Mouse (Mus musculus): ENCODE data around the gene Psmd14. TPM values are rescaled to one million over a fixed set of nuclear protein-coding genes. Genes with fewer than 3 reads are reported as not detected.

The Psmd14 gene
- polyA plus RNA-seq, 1 experiment from 2014 or later, result 188 TPM

GRCm38 (mm10) chr2:61750702-61751101 lies 39.2 kb downstream of the Psmd14 start:
- H3K4me2 ChIP-seq (replicated peaks; ENCODE audit: low read depth, low read length), result no peak overlapping the region
- no peaks in the 10 kb centered on the region for H3K4me1 ChIP-seq (ENCODE audit: control insufficient read depth, insufficient read depth, low read length)
- no peaks in the 10 kb centered on the region for H3K9me3 ChIP-seq (ENCODE audit: control insufficient read depth, low read depth, low read length)
- H3K27me3 ChIP-seq (ENCODE audit: control insufficient read depth, insufficient read depth, low read length), result no peaks in the 10 kb centered on the region
- H3K4me3 ChIP-seq (ENCODE audit: low read depth, low read length), result no peak overlapping the region
- WGBS, result 87% methylated on average over 1 of the region's 1 CpGs
- H3K36me3 ChIP-seq (ENCODE audit: control insufficient read depth, insufficient read depth, low read length), result no peaks in the 10 kb centered on the region
- no peak for ATAC-seq (ENCODE audit: insufficient number of reproducible peaks, insufficient read depth, low FRiP score, low read depth)
- no peak overlapping the region for H3K9ac ChIP-seq (replicated peaks; ENCODE audit: low read depth, low read length)
- H3K27ac ChIP-seq (ENCODE audit: low read length), result no peak overlapping the region

- WGBS, result 52% methylated on average over 2 of the region's 2 CpGs
- no peaks in the 10 kb centered on the region for H3K27me3 ChIP-seq (ENCODE audit: control insufficient read depth, insufficient read depth, low read length)
- H3K27ac ChIP-seq (ENCODE audit: low read length), result no peak overlapping the region
These were observed 39.8 kb downstream of the Psmd14 start for GRCm38 (mm10) chr2:61751286-61751685.

GRCm38 (mm10) chr2:61752362-61752761 lies 40.9 kb downstream of the Psmd14 start:
- no peak for ATAC-seq (ENCODE audit: insufficient number of reproducible peaks, insufficient read depth, low FRiP score, low read depth)
- H3K27ac ChIP-seq (ENCODE audit: low read length), result no peak overlapping the region
- H3K4me2 ChIP-seq (replicated peaks; ENCODE audit: low read depth, low read length), result no peak overlapping the region
- no peaks in the 10 kb centered on the region for H3K9me3 ChIP-seq (ENCODE audit: control insufficient read depth, low read depth, low read length)
- H3K4me3 ChIP-seq (ENCODE audit: low read depth, low read length), result no peak overlapping the region
- H3K9ac ChIP-seq (replicated peaks; ENCODE audit: low read depth, low read length), result no peak overlapping the region
- no peaks in the 10 kb centered on the region for H3K27me3 ChIP-seq (ENCODE audit: control insufficient read depth, insufficient read depth, low read length)
- no peaks in the 10 kb centered on the region for H3K4me1 ChIP-seq (ENCODE audit: control insufficient read depth, insufficient read depth, low read length)
- no peaks in the 10 kb centered on the region for H3K36me3 ChIP-seq (ENCODE audit: control insufficient read depth, insufficient read depth, low read length)

More at GRCm38 (mm10) chr2:61751286-61751685, 39.8 kb downstream of the Psmd14 start:
- no peaks in the 10 kb centered on the region for H3K36me3 ChIP-seq (ENCODE audit: control insufficient read depth, insufficient read depth, low read length)
- no peak overlapping the region for H3K4me3 ChIP-seq (ENCODE audit: low read depth, low read length)
- H3K4me1 ChIP-seq (ENCODE audit: control insufficient read depth, insufficient read depth, low read length), result no peaks in the 10 kb centered on the region
- no peaks in the 10 kb centered on the region for H3K9me3 ChIP-seq (ENCODE audit: control insufficient read depth, low read depth, low read length)
- no peak overlapping the region for H3K9ac ChIP-seq (replicated peaks; ENCODE audit: low read depth, low read length)
- no peak for ATAC-seq (ENCODE audit: insufficient number of reproducible peaks, insufficient read depth, low FRiP score, low read depth)
- H3K4me2 ChIP-seq (replicated peaks; ENCODE audit: low read depth, low read length), result no peak overlapping the region

- H3K4me1 ChIP-seq (ENCODE audit: control insufficient read depth, insufficient read depth, low read length), result no peaks in the 10 kb centered on the region
- H3K9ac ChIP-seq (replicated peaks; ENCODE audit: low read depth, low read length), result no peak overlapping the region
- H3K27ac ChIP-seq (ENCODE audit: low read length), result no peak overlapping the region
- ATAC-seq (ENCODE audit: insufficient number of reproducible peaks, insufficient read depth, low FRiP score, low read depth), result no peak
- no peaks in the 10 kb centered on the region for H3K9me3 ChIP-seq (ENCODE audit: control insufficient read depth, low read depth, low read length)
- no peaks in the 10 kb centered on the region for H3K27me3 ChIP-seq (ENCODE audit: control insufficient read depth, insufficient read depth, low read length)
- no peak overlapping the region for H3K4me2 ChIP-seq (replicated peaks; ENCODE audit: low read depth, low read length)
- no peaks in the 10 kb centered on the region for H3K36me3 ChIP-seq (ENCODE audit: control insufficient read depth, insufficient read depth, low read length)
- H3K4me3 ChIP-seq (ENCODE audit: low read depth, low read length), result no peak overlapping the region
These were observed 43.5 kb downstream of the Psmd14 start for GRCm38 (mm10) chr2:61754989-61755388.

- Histone ChIP-seq H3K9me3 (ENCODE audit: control insufficient read depth, low read depth, low read length) (no peaks in the 10 kb centered on the region), H3K4me2 (replicated peaks; ENCODE audit: low read depth, low read length) (no peak overlapping the region), H3K4me3 (ENCODE audit: low read depth, low read length) (no peak overlapping the region), H3K27ac (ENCODE audit: low read length) (no peak overlapping the region), H3K9ac (replicated peaks; ENCODE audit: low read depth, low read length) (no peak overlapping the region), H3K4me1 (ENCODE audit: control insufficient read depth, insufficient read depth, low read length) (no peaks in the 10 kb centered on the region), H3K36me3 (ENCODE audit: control insufficient read depth, insufficient read depth, low read length) (no peaks in the 10 kb centered on the region), H3K27me3 (ENCODE audit: control insufficient read depth, insufficient read depth, low read length) (no peaks in the 10 kb centered on the region)
- 77% methylated on average over 5 of the region's 5 CpGs for WGBS
- no peak for ATAC-seq (ENCODE audit: insufficient number of reproducible peaks, insufficient read depth, low FRiP score, low read depth)
These were observed 47.9 kb downstream of the Psmd14 start for GRCm38 (mm10) chr2:61759234-61759855.

GRCm38 (mm10) chr2:61760044-61760443 lies 48.5 kb downstream of the Psmd14 start:
- 79% methylated on average over 3 of the region's 3 CpGs for WGBS
- no peaks in the 10 kb centered on the region for H3K27me3 ChIP-seq (ENCODE audit: control insufficient read depth, insufficient read depth, low read length)
- H3K9me3 ChIP-seq (ENCODE audit: control insufficient read depth, low read depth, low read length), result no peaks in the 10 kb centered on the region
- H3K4me2 ChIP-seq (replicated peaks; ENCODE audit: low read depth, low read length), result no peak overlapping the region
- no peak overlapping the region for H3K4me3 ChIP-seq (ENCODE audit: low read depth, low read length)
- H3K9ac ChIP-seq (replicated peaks; ENCODE audit: low read depth, low read length), result no peak overlapping the region
- H3K4me1 ChIP-seq (ENCODE audit: control insufficient read depth, insufficient read depth, low read length), result no peaks in the 10 kb centered on the region
- H3K27ac ChIP-seq (ENCODE audit: low read length), result no peak overlapping the region
- no peaks in the 10 kb centered on the region; the same call in 1 of the 2 replicates for H3K36me3 ChIP-seq (ENCODE audit: control insufficient read depth, insufficient read depth, low read length)
- ATAC-seq (ENCODE audit: insufficient number of reproducible peaks, insufficient read depth, low FRiP score, low read depth), result no peak

- H3K9me3 ChIP-seq (ENCODE audit: control insufficient read depth, low read depth, low read length), result no peaks in the 10 kb centered on the region
- H3K36me3 ChIP-seq (ENCODE audit: control insufficient read depth, insufficient read depth, low read length), result no peaks in the 10 kb centered on the region; the same call in 1 of the 2 replicates
- H3K4me2 ChIP-seq (replicated peaks; ENCODE audit: low read depth, low read length), result no peak overlapping the region
- WGBS, result 68% methylated on average over 6 of the region's 6 CpGs
- no peak overlapping the region for H3K9ac ChIP-seq (replicated peaks; ENCODE audit: low read depth, low read length)
- no peaks in the 10 kb centered on the region for H3K27me3 ChIP-seq (ENCODE audit: control insufficient read depth, insufficient read depth, low read length)
- ATAC-seq (ENCODE audit: insufficient number of reproducible peaks, insufficient read depth, low FRiP score, low read depth), result no peak
- no peak overlapping the region for H3K27ac ChIP-seq (ENCODE audit: low read length)
- no peaks in the 10 kb centered on the region for H3K4me1 ChIP-seq (ENCODE audit: control insufficient read depth, insufficient read depth, low read length)
- no peak overlapping the region for H3K4me3 ChIP-seq (ENCODE audit: low read depth, low read length)
These were observed 53.1 kb downstream of the Psmd14 start for GRCm38 (mm10) chr2:61764470-61765105.

GRCm38 (mm10) chr2:61765526-61765925 lies 54.0 kb downstream of the Psmd14 start:
- no peak overlapping the region for H3K4me2 ChIP-seq (replicated peaks; ENCODE audit: low read depth, low read length)
- no peak overlapping the region for H3K9ac ChIP-seq (replicated peaks; ENCODE audit: low read depth, low read length)
- no peaks in the 10 kb centered on the region for H3K9me3 ChIP-seq (ENCODE audit: control insufficient read depth, low read depth, low read length)
- H3K27ac ChIP-seq (ENCODE audit: low read length), result no peak overlapping the region
- H3K27me3 ChIP-seq (ENCODE audit: control insufficient read depth, insufficient read depth, low read length), result no peaks in the 10 kb centered on the region
- no peak overlapping the region for H3K4me3 ChIP-seq (ENCODE audit: low read depth, low read length)
- no peak for ATAC-seq (ENCODE audit: insufficient number of reproducible peaks, insufficient read depth, low FRiP score, low read depth)
- no peaks in the 10 kb centered on the region for H3K4me1 ChIP-seq (ENCODE audit: control insufficient read depth, insufficient read depth, low read length)
- 72% methylated on average over 4 of the region's 4 CpGs for WGBS
- no peaks in the 10 kb centered on the region; the same call in 1 of the 2 replicates for H3K36me3 ChIP-seq (ENCODE audit: control insufficient read depth, insufficient read depth, low read length)

- ATAC-seq (ENCODE audit: insufficient number of reproducible peaks, insufficient read depth, low FRiP score, low read depth), result no peak
- Histone ChIP-seq H3K9ac (replicated peaks; ENCODE audit: low read depth, low read length) (no peak overlapping the region), H3K36me3 (ENCODE audit: control insufficient read depth, insufficient read depth, low read length) (peaks cover 6% of the 10 kb centered on the region), H3K4me1 (ENCODE audit: control insufficient read depth, insufficient read depth, low read length) (no peaks in the 10 kb centered on the region), H3K4me3 (ENCODE audit: low read depth, low read length) (no peak overlapping the region), H3K27me3 (ENCODE audit: control insufficient read depth, insufficient read depth, low read length) (no peaks in the 10 kb centered on the region), H3K4me2 (replicated peaks; ENCODE audit: low read depth, low read length) (no peak overlapping the region), H3K9me3 (ENCODE audit: control insufficient read depth, low read depth, low read length) (no peaks in the 10 kb centered on the region), H3K27ac (ENCODE audit: low read length) (no peak overlapping the region)
These were observed 69.3 kb downstream of the Psmd14 start for GRCm38 (mm10) chr2:61780794-61781193.
